Mouse (Mus musculus): Measurements from ENCODE around the gene Grcc10.

Gene Grcc10

DNA sequence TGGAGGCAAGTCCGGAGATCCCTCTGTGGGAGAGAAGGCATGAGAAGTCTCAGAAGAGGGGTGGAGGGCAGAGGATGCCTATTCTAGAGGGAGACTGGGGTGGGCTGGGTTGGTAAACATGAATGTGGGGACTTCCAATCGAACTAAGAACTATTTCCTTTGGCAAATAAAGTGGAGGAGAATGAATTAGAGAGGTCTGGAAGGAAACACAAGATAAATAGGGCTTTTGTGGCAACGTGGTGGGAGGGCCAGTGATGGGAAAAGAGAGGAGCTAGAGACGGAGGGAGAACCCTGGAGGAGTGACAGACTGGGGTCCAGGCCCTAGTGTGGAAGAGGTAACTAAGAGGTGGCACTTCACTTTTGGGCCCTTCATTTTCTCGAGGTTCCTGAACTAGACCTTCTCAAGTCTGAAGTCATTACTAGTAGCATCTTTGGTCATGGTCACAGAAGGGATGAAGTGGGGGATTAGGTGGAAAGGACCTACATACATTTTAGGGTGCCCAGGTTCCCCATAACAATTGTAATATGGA, 16.2 kb upstream of the Grcc10 start:
- no peak for DNase-seq (ENCODE audit: low spot score in 2 of 2)

DNA sequence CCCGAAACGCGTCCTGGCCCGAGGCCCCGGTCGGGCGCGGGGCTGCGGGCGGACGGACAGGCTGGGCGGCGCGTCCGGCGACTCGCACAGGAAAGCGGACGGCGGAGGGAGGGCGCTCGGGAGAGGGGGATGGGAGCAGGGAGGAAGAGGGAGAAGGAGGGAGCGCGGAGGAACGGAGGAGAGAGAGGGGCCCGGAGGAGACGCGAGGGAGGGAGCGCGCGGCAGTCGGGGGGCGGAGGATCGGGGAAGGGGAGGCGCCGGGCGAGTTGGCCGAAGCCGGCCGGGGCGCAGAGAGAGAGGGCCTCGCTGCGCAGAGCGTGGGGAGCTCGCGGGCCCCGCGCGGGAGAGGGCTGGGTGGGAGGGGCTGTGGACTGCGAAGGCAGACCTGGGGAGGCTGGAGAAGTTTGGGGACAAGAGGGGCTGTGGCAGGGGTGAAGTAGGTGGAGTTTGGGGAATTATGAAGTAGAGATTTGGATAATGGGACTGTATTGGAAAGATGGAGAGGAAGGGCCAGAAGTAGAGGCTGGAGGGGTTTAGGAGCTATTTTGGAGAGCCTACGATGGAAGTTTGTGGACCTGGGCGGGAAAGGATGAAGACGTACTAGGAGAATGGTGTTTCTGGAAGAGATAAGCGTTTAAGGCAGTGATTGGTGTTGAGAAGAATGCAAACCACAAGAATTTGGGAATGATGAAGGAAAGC, 15.6 kb upstream of the Grcc10 start:
- peak in 1 of 2 experiments; percentile 61 for DNase-seq (ENCODE audit: low spot score in 2 of 2)

DNA sequence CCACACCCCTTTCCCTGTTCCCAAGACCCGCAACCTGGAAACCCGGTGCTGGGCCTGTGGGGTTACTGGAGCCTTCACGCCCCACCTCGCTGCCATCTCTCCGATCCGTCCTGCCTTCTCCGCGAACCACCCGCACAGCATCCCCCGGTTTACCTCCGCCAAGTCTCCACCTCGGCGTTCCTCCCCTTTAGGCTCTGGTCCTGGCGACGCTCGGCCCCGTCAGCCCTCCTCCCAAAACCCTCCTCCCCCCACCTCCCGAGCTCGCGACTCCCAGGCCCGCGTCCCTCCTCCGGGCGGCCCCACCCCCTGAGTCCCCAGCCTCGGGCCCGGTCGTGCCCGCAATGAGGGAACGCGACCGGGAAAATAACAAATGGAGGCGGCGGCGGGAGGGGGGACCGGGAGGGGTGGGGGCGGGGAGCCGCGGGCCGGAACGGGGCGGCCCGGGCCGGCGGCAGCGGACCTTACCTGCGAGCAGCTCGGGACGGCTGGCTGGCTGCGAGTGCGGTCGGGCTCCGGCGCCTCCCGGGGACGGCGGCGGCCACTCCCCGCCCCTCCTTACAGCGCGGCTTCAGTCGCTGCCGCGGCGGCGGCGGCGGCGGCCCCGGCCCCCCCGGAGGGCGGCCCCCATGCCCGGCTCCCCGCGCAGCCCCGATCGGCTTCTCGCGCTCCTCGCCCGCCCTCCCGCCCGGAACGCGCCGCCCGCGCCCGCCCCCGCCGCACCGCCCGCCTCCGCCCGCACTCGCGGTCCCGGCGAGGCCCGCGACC, 14.8 kb upstream of the Grcc10 start, which contains the start of the genes Gm45234 and Atn1:
TSS of gene Gm45234 (minus strand) at position 191 of the 765 bp plus-strand sequence.
TSS of gene Atn1 (minus strand) at position 694 of the 765 bp plus-strand sequence.
- DNase-seq (ENCODE audit: low spot score in 2 of 2) = no peak

DNA sequence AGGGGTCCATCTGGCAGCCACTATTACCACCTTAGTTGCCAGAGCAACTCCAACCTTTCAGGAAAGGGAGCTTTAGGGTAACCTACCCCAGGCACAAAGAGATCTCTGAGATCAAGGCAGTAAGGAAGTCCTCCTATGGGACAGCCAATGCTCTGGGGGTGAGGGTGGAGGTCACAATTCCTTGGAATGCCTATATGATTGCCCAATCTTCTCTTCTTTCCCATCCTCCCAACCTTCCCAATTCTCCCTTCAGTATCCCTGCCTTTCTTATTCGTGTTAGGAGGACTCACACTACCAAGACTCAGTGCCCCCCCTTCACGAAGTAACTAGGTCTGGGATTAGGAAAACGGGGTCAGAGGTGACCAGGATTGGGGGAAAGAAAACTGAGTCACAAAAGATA, 14.1 kb upstream of the Grcc10 start:
- no peak for DNase-seq (ENCODE audit: low spot score in 2 of 2)

DNA sequence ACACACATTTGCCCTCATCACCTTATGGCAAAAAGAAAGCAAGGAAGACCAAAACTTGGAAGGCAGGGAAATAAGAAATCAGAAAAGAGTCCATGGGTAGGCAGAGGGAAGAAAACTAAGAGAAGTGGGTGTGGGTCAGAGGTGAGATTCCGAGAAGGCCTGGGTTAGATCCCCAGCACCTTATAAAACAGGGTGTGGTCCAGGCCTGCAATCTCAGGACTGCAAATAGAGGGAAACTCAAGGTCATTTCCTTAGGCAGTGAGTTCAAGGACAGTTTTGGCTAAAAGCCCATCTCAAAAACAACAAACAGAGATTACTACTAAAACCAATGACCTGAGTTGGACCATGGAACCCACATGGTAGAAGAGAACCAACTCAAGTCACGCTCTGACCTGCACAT, 12.7 kb upstream of the Grcc10 start:
- no peak for DNase-seq (ENCODE audit: low spot score in 2 of 2)

DNA sequence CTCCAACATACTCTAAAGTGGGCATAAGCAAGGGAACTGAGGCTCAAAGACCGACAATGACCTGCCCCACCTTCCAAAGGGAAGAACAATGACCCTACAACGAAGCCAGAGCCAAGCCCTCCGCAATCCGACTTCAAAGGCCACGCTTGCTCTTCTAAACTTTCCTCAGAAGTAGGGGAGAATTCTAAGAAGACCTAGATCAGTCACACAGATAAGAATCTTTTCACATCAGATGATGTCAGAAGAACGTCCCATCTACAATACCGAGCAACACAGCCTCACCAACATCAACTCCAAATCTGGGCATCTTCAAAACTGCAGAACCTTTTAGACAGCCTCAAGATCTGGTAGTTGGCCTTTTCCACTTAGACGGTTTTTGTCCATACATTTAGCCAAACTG, 9.2 kb upstream of the Grcc10 start:
- no peak for DNase-seq (ENCODE audit: low spot score in 2 of 2)

DNA sequence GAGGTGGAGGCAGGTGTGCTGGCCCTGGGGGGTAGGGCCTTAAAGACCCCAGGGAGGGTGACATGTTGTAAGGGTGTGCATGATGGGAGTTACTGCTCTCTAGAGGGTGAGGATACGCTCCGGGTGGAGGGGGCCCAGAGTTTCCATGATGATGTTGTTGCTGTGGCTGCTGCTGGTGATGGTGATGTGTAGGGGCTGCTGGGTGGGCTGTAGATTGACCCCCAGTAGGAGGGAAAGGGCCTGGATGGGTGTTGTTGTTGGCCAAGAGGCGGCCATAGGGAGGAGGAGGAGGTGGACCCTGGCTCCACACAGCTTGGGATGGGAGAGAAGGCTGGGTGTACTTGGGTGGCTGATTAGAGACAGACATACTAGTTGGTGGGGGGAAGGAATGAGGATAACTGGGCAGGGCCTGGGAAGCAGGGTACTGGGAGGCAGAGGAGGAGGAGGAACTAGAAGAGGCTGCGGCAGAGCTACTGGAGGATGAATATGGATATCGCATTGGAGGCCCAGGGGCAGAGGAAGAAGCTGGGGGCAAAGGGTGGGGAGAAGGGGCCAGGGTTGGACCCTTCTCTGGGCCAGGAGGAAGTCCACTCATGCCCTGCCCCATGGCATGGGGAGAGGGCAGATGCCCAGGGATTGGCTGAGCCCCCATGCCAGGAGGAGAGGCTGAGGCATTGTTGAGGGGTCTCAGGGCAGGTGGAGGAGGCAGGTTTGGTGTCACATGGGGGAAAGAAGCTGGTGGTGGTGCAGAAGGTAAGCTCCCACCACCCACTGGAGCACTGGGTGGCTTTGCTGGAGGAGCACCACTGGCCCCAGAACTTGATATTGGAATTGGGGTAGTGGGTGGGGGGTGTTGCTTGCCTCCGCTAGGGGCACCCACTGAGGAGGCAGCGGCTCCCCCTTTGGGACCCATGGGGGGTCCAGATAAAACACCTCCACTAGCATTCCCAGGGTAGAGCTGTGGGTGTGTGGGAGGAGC, 5.8 kb upstream of the Grcc10 start:
- no peak for DNase-seq (ENCODE audit: low spot score in 2 of 2)

DNA sequence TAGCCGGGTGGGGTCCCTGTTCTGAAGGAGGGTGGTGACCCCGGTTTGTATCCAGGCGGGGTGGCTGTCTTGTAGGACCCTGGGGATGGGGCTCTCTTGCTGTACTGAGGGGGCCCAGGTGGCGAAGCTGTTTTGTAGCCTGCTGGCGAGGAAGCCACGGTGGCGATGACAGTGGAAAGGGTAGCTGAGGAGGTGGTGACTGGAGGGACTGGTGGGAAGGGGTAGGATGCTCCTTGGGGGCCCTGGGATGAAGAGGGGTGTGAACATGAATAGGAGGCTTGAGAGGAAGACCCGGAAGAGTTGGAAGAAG, 5.1 kb upstream of the Grcc10 start:
- DNase-seq (ENCODE audit: low spot score in 2 of 2) = no peak

DNA sequence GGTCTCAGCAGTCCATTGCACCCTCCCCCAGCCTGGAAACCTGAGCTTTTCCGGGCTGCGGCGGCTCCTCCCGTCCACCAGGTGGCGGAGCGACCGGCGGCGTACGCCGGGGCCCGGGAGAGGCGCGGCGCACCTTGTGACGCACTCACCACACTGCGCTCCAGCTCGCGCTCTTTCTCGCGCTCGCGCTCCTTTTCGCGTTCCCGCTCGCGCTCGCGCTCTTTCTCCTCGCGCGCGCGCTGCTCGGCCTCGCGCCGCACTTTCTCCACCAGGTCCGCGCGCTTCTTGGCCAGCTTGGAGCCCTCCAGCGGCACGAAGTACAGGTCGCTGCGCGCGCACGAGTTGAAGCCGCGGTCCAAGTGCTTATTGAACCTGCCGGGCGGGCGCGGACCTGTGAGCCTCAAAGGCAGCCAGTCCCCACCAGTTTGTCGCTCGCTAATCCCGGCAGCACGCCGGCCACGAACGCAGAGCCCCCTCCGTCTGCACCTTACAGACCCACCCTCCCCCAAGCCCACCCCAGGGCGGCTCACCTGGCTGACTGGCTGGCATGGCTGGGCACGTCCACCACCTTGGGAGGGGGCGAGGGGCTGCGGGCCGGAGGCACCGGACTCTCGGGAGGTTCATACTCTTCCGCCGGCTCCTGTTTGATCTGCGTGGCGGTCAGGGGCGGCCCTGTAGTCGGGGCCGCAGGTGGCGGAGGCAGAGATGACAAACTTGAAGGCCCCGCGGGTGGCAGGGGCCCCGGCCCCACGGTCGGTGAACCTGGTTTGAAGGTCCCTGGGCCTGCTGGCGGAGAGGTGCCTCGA, 4.5 kb upstream of the Grcc10 start:
- DNase-seq (ENCODE audit: low spot score in 2 of 2) = peak; percentile 82 to 89

DNA sequence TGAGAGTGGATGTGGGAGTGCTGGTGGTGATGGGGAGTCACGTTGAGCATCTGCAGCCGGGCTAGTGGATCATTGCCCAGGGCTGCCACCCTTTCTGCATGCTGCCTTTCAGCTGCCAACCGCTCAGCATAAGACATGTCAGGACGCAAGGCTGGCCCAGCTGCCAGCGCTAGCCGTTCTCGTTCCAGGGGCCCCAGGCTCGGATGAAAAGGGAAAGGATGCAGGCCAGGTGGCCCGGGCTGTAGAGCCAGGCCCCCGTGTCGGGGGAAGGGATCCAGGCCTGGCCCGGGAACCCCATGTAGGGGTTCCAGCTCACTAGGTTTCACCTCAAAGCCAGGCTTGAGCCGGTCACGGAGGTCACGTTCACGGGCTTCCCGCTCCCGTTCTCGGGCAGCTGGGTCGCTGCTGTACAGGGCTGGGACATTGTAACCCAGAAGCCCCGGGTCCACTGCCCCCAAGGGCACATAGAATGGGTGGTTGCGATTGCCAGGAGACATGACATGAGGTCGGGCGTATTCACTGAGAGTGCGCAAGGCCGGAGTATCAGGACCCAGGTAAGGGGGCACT, 3.7 kb upstream of the Grcc10 start:
- DNase-seq (ENCODE audit: low spot score in 2 of 2) = no peak

DNA sequence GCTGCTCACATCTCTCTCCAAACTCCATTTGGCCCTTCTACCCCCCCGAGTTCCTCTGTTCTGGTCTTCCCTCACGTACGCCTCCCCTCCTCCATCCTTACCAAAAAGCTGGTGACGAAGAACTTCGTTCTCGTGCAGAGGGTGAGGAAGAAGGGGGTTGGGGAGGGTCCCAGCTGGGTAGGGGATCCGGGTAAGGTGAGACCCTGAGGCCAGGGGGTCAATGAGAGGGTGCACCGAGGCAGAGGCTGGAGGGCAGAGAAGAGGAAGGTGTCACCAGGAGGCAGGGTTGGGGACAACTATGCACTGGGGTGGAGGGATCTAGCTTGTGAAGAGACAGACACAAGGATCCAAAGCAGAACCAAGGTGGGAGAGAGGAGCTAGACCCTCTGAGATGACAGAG, 2.5 kb upstream of the Grcc10 start:
- DNase-seq (ENCODE audit: low spot score in 2 of 2) = no peak

DNA sequence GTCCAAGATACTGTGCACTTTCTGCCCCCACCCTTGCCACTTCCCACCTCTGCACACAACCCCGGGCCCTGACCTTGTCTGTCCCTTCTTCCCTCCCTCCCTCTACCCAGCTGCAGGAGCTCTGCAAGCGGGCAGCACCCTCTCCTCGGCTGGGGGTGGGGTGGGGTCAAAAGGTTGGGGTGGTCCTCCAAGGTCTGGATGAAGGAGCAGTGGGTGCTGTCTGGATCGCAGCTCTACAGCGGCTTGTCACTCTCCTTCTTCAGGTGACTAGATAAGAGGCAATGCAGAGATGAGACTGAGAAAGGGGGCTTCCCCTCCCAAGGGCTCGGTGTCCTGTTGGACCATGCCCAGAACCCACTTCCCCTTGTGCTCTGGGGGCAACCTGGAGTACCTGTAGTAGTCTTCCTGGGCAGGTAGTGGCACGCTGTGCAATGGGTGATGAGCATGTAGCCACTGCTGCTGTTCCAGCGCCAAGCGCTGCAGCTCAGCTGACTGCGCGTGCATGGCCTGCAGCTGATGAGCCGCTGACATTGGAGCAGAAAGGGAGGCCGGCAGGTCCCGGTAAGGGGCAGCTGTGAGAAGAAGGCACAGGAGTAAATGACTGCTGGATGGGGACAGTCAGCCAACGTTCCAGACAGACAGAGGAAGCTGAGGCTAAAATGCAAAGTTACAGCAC, 1.8 kb upstream of the Grcc10 start:
- no peak for DNase-seq (ENCODE audit: low spot score in 2 of 2)

DNA sequence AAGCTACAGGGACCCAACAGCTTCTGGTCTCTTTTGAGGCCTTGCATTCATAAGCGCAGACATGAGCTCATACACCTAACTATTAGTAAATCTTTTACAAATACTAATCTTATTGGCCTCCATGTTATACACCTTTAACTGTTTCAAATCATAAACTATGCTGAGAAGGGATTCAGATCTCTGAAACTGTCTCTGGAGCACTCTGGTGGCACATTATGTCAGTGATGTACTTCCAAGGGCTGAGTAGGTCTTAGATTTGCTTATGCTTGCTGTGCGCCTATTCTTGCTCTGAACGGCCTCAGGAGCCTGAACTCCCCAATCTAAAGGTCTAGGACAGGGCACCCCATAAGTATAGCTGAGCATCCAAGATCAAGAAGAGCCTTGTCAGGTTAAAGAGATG, 668 bp upstream of the Grcc10 start:
- no peak for DNase-seq (ENCODE audit: low spot score in 2 of 2)

DNA sequence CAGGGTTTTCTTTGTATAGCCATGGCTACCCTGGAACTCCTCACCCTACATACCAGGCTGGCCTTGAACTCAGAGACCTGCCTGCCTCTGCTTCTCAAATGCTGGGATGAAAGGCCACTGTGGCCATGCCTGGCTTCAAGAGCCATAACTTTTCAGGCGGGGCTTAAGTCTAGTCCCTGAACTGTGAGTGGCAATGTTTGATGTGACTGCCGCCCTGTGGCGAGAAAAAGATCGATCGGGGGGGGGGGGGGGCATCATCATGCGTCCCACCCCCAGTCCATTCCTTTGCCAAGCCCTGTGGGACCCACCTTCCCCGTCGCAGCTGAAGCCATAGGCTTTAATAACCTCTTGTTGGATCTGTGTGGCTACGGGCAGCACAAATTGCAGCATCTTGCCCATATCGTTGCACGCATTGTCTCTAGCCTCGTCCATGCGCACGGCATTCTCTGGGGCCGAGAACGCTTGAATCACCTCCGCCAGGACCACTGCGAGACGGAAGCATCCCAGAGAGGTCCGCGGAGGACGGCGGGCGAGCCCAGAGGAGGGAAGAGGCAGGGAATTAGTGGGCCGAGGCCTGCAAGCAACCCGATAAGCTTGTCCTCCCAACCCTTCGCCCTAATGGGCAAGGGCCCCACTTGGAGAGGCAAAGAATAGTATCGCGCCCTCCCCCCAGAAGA, 825 bp downstream of the Grcc10 start:
- no peak for DNase-seq (ENCODE audit: low spot score in 2 of 2)

DNA sequence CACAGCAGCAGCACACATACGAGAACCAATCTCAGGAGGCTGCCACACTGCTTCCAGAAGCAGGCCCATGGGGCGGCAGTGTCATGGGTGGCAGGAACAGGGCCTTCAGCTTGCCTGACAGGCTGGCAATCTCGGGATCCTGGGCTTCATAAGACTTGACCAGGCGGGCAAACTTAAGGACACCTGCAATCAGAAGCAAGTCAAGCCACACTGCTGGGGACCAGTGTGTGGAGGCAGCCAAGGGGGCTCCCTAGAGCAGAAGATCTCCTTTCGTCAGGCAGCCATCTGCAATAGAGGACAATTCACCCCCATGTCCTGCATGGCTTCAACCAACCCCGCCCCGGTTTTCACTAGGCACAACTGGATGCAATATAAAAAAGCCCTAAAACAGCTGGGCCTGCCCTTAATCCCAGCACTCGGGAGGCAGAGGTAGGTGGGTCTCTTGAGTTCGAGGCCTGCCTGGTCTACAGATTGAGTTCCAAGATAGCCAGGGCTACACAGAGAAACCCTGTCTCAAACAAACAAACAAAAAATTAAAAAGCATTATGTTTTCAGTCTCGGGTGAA, 1.9 kb downstream of the Grcc10 start:
- no peak for DNase-seq (ENCODE audit: low spot score in 2 of 2)

DNA sequence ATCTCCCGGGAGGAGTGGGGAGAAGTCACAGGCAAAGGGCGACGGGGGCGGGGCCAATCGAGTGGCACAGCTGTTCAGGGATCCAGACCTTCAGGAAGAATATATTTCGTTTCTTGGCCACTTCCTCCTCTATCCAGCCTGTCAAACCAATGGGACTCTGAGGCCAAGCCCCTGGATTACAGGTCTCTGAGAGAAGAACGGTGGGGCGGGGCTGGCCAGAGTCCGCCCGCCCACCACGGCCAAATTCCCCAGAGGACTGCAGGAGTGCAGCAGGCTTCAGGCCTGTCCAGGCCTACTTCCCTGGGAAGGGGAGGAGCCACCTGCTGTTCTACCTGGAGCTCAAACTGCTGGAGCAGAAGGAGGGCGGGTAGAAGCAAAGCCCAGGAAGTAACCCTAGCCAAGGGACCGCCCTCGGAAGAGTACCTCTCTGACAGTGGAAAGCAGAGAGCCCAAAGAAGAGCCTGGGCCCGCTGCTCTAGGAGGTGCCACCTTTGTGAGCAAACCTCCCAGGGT, 2.6 kb downstream of the Grcc10 start, which contains the start of gene Ptpn6:
TSS of gene Ptpn6 (minus strand) at position 204 of the 513 bp plus-strand sequence.
- no peak for DNase-seq (ENCODE audit: low spot score in 2 of 2)

DNA sequence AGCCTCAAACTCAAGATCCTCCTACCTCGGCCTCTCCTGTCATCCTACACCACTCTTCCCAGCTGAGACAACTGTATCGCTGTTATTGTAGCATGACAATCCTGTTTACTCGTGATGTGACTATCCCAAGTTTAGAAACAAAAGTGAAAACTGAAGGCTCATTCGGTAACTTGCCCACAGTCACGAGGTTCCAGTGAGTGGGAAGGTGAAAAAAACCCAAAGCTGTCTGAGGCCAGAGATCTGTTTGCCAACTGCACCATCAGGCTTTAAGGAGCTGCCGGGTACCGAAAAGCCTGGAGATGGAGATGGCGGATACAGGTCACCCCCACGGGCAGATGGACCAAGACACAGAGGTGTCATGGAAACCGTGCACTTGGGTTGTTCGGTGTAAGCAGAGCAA, 4.1 kb downstream of the Grcc10 start:
- DNase-seq (ENCODE audit: low spot score in 2 of 2) = no peak

DNA sequence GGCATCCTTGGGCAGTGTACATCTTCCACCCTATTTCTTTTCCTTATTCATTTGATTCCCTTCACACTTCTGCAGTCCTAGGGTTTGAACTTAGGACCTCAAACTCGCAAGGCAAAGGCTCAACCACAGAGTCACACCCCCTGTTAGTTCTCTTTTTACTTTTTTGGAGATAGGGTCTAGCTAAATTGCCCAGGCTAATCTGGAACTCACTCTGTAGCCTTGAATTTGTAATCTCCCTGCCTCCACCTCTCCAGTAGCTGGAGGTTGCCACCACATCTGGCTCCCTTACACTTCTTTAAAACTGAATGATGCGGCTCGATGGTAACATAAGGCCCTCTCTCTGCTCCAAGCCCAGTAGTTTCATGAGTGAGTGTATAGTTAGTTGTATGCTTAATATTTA, 6.8 kb downstream of the Grcc10 start:
- DNase-seq (ENCODE audit: low spot score in 2 of 2) = no peak

Data from frontal cortex, postnatal 25 days (tissue).